Mouse (Mus musculus) G1E (cell line): ENCODE measurements at regions not wholly inside any gene's neighbourhood (a gene's known extent, or its start where the extent isn't known, plus 50 kb on each side); places are given as distances from the start of the nearest gene placed in this dataset.

Experiments
- CTCF ChIP-seq: IDR thresholded peaks from 2 replicates; pipeline ENCODE4 v1.5.1; 2012; ENCODE audit warnings: low read depth, low read length, inconsistent platforms, mixed read lengths
- GATA1 ChIP-seq: IDR thresholded peaks from 2 replicates; pipeline ENCODE4 v1.6.1; 2012; ENCODE audit warnings: borderline replicate concordance, low read length, inconsistent platforms, mixed read lengths
- TAL1 ChIP-seq: conservative IDR thresholded peaks from 2 replicates; pipeline ENCODE4 v1.6.1; 2012; ENCODE audit warnings: low read depth, low read length, inconsistent platforms, mixed read lengths

GRCm38 (mm10) chr7:72444792-72445191 is 138.4 kb upstream of the Mctp2 start:
- TF ChIP-seq CTCF (no peak), GATA1 (no peak), TAL1 (no peak)
